Mouse (Mus musculus): Measurements from ENCODE around the gene Gnptab. TPM values are rescaled to one million over a fixed set of nuclear protein-coding genes. Genes with fewer than 3 reads are reported as not detected.
"Not testable (repeated sequence)": the region's sequence is repeated elsewhere in the genome, so short reads cannot be mapped to it uniquely, and the experiment has no call there.

The Gnptab gene
- total RNA-seq, 2 experiments from 2014 or later = 9.2 to 10.3 TPM

DNA sequence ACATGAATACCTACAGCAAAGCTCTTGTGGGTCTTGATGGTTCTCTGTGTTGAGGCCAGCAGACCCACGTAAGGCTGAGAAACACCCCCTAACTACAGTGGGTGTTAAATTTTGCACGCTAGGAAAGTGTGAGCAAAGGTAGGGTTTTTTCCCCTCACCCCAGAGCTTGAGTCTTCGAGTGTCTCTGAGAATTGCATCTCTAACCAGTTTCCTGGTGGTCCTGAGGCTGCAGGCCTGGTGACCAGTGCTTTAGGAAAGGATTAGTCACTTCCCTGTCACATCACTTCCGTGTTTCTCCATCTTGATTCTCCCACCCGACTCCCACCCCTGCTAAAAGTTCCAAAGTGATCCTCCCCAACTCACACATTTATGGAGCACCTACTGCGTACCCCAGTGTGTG is 25.3 kb downstream of the Gnptab start:
- no peak for DNase-seq
- intact Hi-C loops (cut with DNase I; ENCODE audit: low total_unique reads) = no loop called here

- DNase-seq = no peak
Measured at GRCm38 (mm10) chr10:88405812-88406211, 26.9 kb downstream of the Gnptab start.

GRCm38 (mm10) chr10:88407875-88408631 is 29.1 kb downstream of the Gnptab start:
- intact Hi-C loops (cut with DNase I; ENCODE audit: low total_unique reads) = no loop called here

More at GRCm38 (mm10) chr10:88405812-88406211, 26.9 kb downstream of the Gnptab start:
- intact Hi-C loops (cut with DNase I; ENCODE audit: low total_unique reads) = no loop called here

GRCm38 (mm10) chr10:88409751-88410150 is 30.8 kb downstream of the Gnptab start:
- DNase-seq = no peak
- intact Hi-C loops (cut with DNase I; ENCODE audit: low total_unique reads) = no loop called here

More at GRCm38 (mm10) chr10:88407875-88408631, 29.1 kb downstream of the Gnptab start:
- DNase-seq = no peak

- intact Hi-C loops (cut with DNase I; ENCODE audit: low total_unique reads) = no loop called here
- no peak for DNase-seq
Measured at GRCm38 (mm10) chr10:88412290-88412995, 33.5 kb downstream of the Gnptab start.

DNA sequence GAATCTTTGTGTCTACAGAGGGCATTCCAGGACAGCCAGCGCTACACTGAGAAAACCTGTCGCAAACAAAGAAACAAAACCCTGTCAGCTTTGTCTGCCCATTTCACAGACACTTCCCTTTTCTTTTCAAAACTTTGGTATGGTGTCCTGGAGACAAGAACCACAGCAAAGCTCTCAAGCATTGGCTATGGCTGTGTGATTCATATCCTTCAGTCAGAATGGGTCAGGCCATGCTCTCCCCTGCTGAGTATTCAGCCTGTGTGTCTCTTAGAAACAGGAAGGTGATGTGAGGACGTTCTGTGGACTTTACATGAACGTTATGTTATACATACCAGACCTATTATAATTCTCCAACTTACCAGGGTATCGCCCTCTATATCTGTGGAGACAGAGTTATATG is 38.8 kb downstream of the Gnptab start:
- intact Hi-C loops (cut with DNase I; ENCODE audit: low total_unique reads) = no loop called here
- DNase-seq = no peak

- intact Hi-C loops (cut with DNase I; ENCODE audit: low total_unique reads) = no loop called here
- DNase-seq = no peak
Measured at GRCm38 (mm10) chr10:88420141-88420541, 41.2 kb downstream of the Gnptab start.

- DNase-seq = no peak
- intact Hi-C loops (cut with DNase I; ENCODE audit: low total_unique reads) = no loop called here
Measured at GRCm38 (mm10) chr10:88420655-88421435, 41.9 kb downstream of the Gnptab start.

DNA sequence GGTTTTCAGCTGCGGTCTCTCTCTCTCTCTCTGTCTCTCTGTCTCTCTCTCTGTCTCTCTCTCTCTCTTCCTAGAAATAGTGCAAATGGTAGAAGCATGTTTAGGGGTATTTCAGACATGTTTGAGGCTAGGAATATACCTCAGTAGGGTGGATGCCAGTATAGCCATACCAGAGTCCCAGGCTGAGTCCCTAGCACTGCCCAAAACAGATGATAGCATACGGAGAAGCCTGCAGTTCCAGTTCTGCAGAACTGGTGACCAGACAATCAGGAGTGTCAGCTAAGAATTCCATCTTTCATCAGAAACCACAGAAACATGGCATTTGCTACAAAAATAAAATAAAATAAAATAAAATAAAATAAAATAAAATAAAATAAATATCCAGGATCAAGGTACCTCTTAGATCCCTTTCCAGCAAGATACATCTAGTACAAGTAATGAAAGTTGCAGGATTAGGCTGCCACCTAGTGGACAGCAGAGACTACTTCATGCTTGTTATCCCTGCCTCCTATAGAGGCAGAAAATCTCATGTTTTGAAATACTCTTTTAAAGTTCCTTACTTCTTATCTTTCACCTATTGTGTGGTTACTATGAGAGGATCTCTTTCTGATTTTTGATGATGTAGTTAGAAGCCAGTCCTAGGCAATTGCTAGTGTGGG is 47.4 kb downstream of the Gnptab start:
- DNase-seq = peak; percentile 37
- intact Hi-C loops (cut with DNase I; ENCODE audit: low total_unique reads) = no loop called here

DNA sequence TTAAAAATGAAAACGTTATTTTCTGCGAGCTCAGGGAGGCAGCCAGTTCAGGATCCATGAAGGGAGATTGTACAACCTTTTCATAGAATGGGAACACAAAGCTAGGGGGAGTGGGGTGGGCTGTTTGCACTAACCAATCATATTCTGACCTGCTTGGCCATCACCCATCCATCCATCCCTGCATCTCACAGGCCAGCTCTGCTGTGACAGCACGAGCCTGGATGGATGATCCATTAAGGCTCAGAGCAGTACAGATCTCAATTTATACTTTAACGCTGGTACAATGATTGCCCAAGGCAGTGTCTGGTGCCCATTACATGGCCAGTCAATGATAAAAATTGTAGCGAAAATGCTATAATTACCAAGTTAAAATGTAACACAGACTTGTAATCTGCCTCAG is 48.0 kb downstream of the Gnptab start:
- intact Hi-C loops (cut with DNase I; ENCODE audit: low total_unique reads) = no loop called here
- DNase-seq = no peak

DNA sequence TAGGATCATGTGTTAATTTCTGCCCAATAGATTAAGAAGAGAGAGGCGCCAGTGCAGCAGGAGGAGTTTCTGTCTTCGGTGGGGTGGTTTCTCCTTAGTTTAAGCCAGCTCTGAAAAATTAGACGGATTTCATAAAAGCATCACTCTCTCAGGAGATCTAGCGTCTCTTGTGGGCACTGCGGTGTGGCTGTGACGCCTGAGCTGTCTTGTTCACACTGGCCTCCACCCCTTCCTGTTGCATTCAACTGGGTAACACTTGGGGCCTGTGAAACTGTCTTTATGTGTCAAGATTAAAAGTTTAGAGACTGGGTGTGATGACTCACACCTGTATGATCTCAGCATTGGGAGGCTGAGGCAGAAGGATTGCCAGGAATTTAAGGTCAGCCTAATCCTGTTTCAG is 49.1 kb downstream of the Gnptab start:
- intact Hi-C loops (cut with DNase I; ENCODE audit: low total_unique reads) = no loop called here

DNA sequence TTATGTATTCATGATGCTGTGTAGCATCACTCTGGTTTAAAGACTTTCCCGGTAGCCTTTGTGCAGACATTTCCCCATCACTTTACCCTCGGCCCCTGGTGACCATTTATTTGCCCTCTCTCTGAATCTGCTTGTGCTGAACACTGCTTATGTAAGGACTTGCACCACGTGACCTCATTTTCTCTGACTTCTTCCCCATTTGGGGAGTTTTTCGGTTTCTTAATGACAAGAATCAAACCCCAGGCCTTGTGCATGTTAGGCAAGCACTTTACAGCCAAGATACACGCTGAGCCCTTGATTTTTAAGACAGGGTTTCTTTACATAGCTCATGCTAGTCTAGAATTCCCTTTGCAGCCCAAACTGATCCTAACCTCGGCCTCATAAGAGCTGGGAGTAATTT is 62.3 kb downstream of the Gnptab start:
- intact Hi-C loops (cut with DNase I; ENCODE audit: low total_unique reads) = no loop called here
- DNase-seq = no peak

More for the DNA sequence above, 49.1 kb downstream of the Gnptab start:
- no peak for DNase-seq

- intact Hi-C loops (cut with DNase I; ENCODE audit: low total_unique reads) = no loop called here
- peak; percentile 40 for DNase-seq
Measured at GRCm38 (mm10) chr10:88451221-88451620, 72.3 kb downstream of the Gnptab start.

DNA sequence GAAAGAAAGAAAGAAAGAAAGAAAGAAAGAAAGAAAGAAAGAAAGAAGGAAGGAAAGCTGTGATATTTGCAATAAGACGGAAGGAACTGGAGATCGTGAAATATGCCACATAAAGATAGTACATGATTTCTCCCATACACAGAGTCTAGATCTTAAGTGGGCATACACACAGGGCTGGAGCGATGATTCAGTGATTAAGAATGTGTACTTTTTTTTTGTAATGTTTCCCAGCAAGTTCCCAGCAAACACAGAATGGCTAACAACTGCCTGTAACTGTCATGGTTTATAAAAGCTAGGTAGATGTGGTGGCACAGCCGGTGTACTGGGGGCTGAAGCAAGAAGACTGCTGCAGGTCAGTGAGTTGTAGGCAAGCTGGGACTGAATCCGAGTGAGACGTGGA is 73.1 kb downstream of the Gnptab start:
- no peak for DNase-seq
- intact Hi-C loops (cut with DNase I; ENCODE audit: low total_unique reads) = no loop called here

DNA sequence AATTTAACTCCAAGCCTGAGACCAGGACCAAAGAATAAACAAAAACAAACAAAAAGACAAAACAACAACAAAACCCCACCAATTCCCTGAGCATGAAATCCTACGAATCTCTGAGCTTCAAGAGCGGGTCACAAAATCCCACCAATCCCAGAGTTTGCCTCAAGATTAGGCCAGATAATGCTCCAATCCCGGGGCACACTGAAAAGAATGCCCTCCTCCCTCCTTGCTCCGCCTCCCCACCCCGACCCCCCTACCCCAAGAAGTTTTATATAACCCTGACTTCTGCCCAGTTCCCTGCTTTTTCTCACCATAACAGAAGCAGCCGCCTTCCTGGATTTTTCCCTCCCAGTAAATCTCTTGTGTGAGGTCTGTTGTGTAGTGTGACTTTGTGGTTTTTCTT is 78.9 kb downstream of the Gnptab start:
- intact Hi-C loops (cut with DNase I; ENCODE audit: low total_unique reads) = no loop called here

GRCm38 (mm10) chr10:88459502-88459992 is 80.6 kb downstream of the Gnptab start, which contains the start of gene Sycp3:
Gene Sycp3, plus strand, starts transcription at chr10:88459569.
- DNase-seq = no peak
- intact Hi-C loops (cut with DNase I; ENCODE audit: low total_unique reads) = no loop called here

More for the DNA sequence above, 78.9 kb downstream of the Gnptab start:
- DNase-seq = no peak

DNA sequence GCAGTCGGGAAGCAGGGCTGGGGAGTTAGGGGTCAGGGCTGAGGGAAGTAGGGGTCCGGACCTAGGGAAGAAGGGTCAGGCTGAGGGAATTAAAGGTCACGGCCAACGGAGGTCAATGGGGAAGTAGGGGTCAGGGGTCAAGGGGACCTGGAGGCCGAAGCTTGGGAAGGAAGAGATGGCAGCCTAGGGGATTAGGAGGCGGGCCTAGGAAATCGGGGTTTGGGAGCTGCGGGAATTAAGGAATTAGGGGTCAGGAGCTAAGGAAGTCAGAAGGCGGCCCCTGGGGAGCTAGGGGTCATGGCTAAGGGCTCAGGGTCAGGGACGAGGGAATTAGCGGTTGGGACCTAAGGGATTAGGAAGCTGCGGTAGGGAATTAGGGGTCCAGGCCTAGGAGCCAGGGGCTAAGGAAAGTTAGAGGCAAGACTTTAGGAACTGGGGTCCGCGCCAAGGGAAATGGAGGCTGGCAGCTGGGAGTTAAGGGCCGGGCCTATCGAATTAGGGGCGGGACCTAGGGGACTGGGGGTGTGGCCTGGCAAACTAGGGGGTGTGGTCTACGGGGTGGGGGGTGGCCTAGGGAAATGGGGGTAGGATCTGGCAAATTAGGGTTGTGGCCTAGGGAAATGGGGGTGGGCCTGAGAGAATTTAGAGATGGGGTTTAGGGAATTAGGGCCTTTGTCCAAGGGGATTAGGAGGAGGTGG is 81.3 kb downstream of the Gnptab start:
- intact Hi-C loops (cut with DNase I; ENCODE audit: low total_unique reads) = no loop called here
- no peak for DNase-seq

GRCm38 (mm10) chr10:88482866-88483265 is 103.9 kb downstream of the Gnptab start:
- DNase-seq; intact Hi-C loops (cut with DNase I; ENCODE audit: low total_unique reads): not testable (repeated sequence)

DNA sequence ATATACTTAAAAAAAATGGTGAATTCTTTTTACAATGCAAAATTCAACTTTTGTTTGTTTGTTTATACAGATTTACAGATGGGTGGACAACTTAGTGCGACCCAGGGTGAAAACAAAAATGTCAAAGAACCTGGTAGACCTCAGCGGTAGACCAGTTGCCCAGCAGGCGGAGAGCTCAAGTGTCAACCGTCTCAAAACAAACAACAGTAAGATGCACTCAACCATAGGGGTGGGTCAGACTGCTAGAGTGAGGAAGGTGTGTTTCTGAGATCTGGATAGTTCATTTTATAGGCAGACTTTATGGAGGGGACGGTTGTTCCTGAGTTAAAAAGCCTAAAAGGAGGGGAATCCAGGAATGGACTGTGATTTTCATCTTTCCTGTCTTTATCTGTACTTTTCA is 109.7 kb downstream of the Gnptab start:
- intact Hi-C loops (cut with DNase I; ENCODE audit: low total_unique reads) = no loop called here
- no peak for DNase-seq
